Mouse (Mus musculus): ENCODE measurements around the gene Palm. TPM values are rescaled to one million over a fixed set of nuclear protein-coding genes. Genes with fewer than 3 reads are reported as not detected.

Palm gene
- polyA plus RNA-seq, 1 experiment from 2014 or later: 270 TPM

DNA sequence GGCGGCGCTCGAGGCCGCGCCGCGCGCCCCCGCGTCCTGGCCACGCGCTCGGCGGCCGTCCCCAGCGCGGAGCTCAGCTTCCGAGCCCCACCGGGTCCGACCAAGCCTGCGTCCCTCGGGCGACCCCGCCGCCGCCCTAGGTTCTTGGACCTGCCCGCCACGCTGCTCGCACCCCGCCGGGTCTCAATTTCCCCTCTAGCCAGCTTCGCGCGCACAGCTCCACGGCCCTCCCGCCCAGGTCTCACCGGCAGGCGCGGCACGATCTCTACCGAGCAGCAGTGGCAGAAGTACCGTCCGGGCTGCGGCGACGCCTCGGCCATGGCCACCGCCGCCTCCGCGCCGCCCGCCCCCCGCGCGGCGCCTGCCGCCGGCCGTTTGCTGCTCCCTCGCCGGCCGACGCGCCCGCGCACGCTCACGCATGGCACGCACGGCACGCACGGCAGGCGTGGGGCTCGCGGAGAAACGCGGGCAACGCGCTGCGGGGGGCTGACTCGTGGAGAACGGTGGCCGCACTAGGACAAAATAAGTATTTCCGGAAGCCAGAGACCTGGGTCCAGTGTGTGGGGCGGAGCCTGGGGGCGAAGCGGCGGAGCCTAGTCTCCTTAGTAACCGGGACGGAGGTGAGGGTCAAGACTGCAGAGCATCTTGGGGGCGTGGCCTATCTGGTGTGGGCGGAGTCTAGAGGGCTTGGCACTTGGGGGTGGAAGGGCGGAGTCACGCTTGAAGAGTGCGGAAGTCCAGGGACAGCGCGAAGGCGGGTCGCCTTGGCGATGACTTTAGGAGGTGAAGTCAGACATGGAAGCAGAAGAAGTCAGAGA is 26.7 kb upstream of the Palm start, which contains the start of gene Rnf126:
Gene Rnf126 (minus strand): TSS at position 445 of the 818 bp plus-strand sequence.
- Histone ChIP-seq H3K36me3 (ENCODE audit: control insufficient read depth, insufficient read depth, low read length) (peaks cover 8% of the 10 kb centered on the region), H3K4me2 (ENCODE audit: low read length) (peak within 1 kb of the TSS; percentile 97), H3K9ac (replicated peaks; ENCODE audit: low read length) (peak within 1 kb of the TSS; percentile 84), H3K27ac (replicated peaks; ENCODE audit: low read depth, low read length) (peak within 1 kb of the TSS; percentile 92), H3K9me3 (ENCODE audit: control insufficient read depth, low read length) (no peaks in the 10 kb centered on the region), H3K4me3 (replicated peaks; ENCODE audit: low read depth, low read length) (peak within 1 kb of the TSS; percentile 91), H3K4me1 (ENCODE audit: control insufficient read depth, insufficient read depth, low read length) (peaks cover 24% of the 10 kb centered on the region), H3K27me3 (ENCODE audit: control insufficient read depth, insufficient read depth, low read length) (no peaks in the 10 kb centered on the region)
- under 1% methylated on average over 101 of the region's 101 CpGs for WGBS
- DNase-seq: peak; percentile 98
- ATAC-seq (ENCODE audit: low FRiP score, low TSS enrichment): peak; percentile 92

DNA sequence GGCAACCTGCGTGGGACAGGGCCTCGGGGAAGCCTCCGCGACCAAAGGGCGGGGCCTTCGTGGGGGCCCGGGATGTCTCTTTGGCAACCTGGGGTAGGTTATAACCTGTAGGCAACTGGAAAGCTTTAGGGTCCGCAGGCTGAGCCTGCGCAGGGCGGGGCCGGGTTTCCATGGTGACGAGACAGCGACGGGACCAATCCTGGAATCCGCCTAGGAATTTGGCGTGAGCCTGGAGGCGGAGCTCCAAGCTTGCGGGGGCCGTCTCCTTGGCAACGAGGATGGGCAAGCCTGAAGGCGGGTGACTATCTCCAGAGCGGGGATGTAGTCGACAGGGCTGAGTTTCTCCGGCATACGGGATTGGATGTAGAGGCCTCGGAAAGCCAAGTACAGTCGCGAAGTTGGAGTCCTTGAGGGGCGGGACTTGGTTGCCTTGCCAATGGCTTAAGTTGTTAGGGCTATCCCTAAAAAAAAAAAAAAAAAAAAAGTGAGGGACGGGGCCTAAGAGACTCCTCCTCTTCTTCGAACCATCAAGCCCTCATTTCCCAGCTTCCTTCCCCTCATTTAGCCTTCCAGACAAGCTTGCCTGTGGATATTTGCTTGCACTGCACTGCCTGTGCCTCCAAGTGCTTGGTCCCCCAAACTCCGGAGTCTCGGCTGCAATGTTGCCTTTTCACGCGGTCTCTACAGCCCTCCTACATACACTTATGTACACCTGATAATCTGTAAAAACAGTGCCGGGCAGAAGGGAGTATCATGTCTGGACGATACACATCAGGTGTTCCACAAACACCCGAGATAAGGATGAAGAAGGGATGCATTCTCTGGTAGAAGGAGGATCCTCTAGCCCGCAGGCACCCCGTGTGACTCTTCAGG is 25.8 kb upstream of the Palm start:
- no peaks in the 10 kb centered on the region for H3K9me3 ChIP-seq (ENCODE audit: control insufficient read depth, low read length)
- H3K27ac ChIP-seq (replicated peaks; ENCODE audit: low read depth, low read length): peak overlapping the region; percentile 92
- WGBS: 10% methylated on average over 40 of the region's 40 CpGs
- H3K4me2 ChIP-seq (ENCODE audit: low read length): peak overlapping the region; percentile 97
- H3K27me3 ChIP-seq (ENCODE audit: control insufficient read depth, insufficient read depth, low read length): no peaks in the 10 kb centered on the region
- DNase-seq (peak; percentile 96), ATAC-seq (ENCODE audit: low FRiP score, low TSS enrichment) (peak; percentile 87)
- no peaks in the 10 kb centered on the region; the same call in 1 of the 2 replicates for H3K36me3 ChIP-seq (ENCODE audit: control insufficient read depth, insufficient read depth, low read length)
- peaks cover 24% of the 10 kb centered on the region for H3K4me1 ChIP-seq (ENCODE audit: control insufficient read depth, insufficient read depth, low read length)
- H3K9ac ChIP-seq (replicated peaks; ENCODE audit: low read length): peak overlapping the region; percentile 84; the same call in 1 of the 2 replicates
- H3K4me3 ChIP-seq (replicated peaks; ENCODE audit: low read depth, low read length): peak overlapping the region; percentile 91

DNA sequence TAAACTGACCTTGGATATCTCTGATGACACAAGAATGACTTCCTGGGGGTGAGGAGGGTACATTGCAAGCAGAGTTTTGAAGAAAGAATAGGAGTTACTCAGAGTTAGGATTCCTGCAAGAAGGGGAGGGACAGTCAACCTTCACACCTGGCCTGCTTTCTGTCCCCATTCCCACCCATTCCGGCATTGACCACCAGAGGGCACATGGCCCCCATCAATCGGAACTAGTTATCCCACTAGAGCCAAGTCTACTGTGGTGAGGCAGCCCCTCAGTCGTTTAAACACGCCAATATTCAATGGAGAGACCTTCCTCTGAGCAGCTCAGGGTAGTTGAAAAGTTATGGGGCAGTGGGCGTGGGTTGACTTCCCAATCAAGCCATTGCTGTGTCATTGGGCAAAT is 25.0 kb upstream of the Palm start:
- Histone ChIP-seq H3K27me3 (ENCODE audit: control insufficient read depth, insufficient read depth, low read length) (no peaks in the 10 kb centered on the region), H3K9me3 (ENCODE audit: control insufficient read depth, low read length) (no peaks in the 10 kb centered on the region), H3K4me1 (ENCODE audit: control insufficient read depth, insufficient read depth, low read length) (peaks cover 24% of the 10 kb centered on the region), H3K9ac (replicated peaks; ENCODE audit: low read length) (no peak overlapping the region), H3K36me3 (ENCODE audit: control insufficient read depth, insufficient read depth, low read length) (no peaks in the 10 kb centered on the region), H3K4me3 (replicated peaks; ENCODE audit: low read depth, low read length) (0 out of 2 replicates have a peak overlapping the region, but pooled peaks have one; percentile 1), H3K4me2 (ENCODE audit: low read length) (peak overlapping the region; percentile 97), H3K27ac (replicated peaks; ENCODE audit: low read depth, low read length) (no peak overlapping the region)
- ATAC-seq (ENCODE audit: low FRiP score, low TSS enrichment) (no peak), DNase-seq (peak; percentile 87)
- 3% methylated on average over 5 of the region's 5 CpGs for WGBS

DNA sequence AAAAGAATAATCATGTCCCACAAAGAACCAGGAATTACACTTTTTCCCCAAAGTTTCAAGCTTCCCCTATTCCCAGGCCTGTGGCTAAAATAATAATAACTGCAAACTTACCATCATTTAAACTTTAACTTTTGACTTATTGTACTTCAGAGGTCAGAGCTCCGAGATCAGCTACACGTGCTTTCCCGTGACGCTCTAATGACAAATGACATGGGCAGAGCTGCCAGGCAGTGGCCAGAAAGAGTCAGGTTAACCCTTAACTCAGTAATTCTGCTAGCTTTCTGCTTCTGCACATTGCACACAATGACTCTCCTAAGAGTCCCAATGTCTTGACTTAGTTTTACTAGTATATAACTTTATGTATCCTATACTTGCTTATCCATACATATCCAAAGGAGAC is 24.0 kb upstream of the Palm start:
- no peak overlapping the region for H3K4me3 ChIP-seq (replicated peaks; ENCODE audit: low read depth, low read length)
- ATAC-seq (ENCODE audit: low FRiP score, low TSS enrichment): no peak
- 64% methylated on average over 4 of the region's 4 CpGs for WGBS
- H3K27ac ChIP-seq (replicated peaks; ENCODE audit: low read depth, low read length): no peak overlapping the region
- no peak overlapping the region for H3K9ac ChIP-seq (replicated peaks; ENCODE audit: low read length)
- no peaks in the 10 kb centered on the region for H3K36me3 ChIP-seq (ENCODE audit: control insufficient read depth, insufficient read depth, low read length)
- peaks cover 24% of the 10 kb centered on the region for H3K4me1 ChIP-seq (ENCODE audit: control insufficient read depth, insufficient read depth, low read length)
- no peaks in the 10 kb centered on the region for H3K9me3 ChIP-seq (ENCODE audit: control insufficient read depth, low read length)
- DNase-seq: no peak
- H3K27me3 ChIP-seq (ENCODE audit: control insufficient read depth, insufficient read depth, low read length): no peaks in the 10 kb centered on the region
- no peak overlapping the region for H3K4me2 ChIP-seq (ENCODE audit: low read length)

DNA sequence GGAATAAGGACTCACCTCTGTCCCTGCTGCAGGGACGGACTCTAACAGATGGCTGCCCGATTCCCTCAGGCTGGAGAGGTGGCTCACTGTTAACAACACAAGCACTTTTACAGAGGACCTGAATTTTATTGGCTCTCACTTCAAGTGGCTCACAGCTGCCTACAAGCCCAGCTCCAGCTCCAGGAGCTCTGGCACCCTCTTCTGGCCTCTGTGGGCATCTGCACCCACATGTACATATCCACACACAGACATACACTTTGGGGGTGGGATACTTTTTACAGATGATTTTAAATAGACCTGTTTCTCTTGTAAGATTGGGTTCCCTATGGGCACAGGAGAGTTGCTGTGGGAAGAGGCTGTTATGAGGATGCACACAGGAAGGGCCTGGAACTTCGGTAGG is 21.1 kb upstream of the Palm start:
- Histone ChIP-seq H3K4me1 (ENCODE audit: control insufficient read depth, insufficient read depth, low read length) (peaks cover 8% of the 10 kb centered on the region), H3K9ac (replicated peaks; ENCODE audit: low read length) (no peak overlapping the region), H3K36me3 (ENCODE audit: control insufficient read depth, insufficient read depth, low read length) (no peaks in the 10 kb centered on the region), H3K4me3 (replicated peaks; ENCODE audit: low read depth, low read length) (no peak overlapping the region), H3K4me2 (ENCODE audit: low read length) (no peak overlapping the region), H3K9me3 (ENCODE audit: control insufficient read depth, low read length) (peaks cover 3% of the 10 kb centered on the region; the same call in 1 of the 2 replicates), H3K27me3 (ENCODE audit: control insufficient read depth, insufficient read depth, low read length) (peaks cover 4% of the 10 kb centered on the region; the same call in 1 of the 2 replicates), H3K27ac (replicated peaks; ENCODE audit: low read depth, low read length) (no peak overlapping the region)
- no peak for DNase-seq
- 92% methylated on average over 3 of the region's 3 CpGs for WGBS
- ATAC-seq (ENCODE audit: low FRiP score, low TSS enrichment): no peak

DNA sequence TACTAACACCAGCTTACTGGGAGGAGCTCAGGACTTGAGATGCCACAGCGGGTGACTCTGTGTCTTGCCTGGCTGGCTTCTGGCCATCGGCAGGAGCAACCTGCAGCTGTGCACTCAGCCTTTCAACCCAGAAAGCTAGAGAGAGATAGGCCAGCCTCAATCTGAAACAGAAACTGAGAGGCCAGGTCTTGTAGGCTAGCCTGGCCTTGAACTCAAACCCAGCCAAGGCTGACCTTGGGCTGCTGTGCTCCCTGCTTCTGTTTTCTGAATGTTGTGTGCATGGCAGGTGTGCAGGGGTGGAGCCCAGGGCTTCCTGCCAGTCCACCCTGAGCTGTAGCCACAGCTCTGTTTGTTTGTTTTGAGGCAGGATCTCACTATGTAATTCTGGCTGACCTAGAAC is 20.2 kb upstream of the Palm start:
- Histone ChIP-seq H3K4me1 (ENCODE audit: control insufficient read depth, insufficient read depth, low read length) (peaks cover 1% of the 10 kb centered on the region), H3K9me3 (ENCODE audit: control insufficient read depth, low read length) (peaks cover 3% of the 10 kb centered on the region; the same call in 1 of the 2 replicates), H3K27me3 (ENCODE audit: control insufficient read depth, insufficient read depth, low read length) (peaks cover 11% of the 10 kb centered on the region; the same call in 1 of the 2 replicates), H3K9ac (replicated peaks; ENCODE audit: low read length) (no peak overlapping the region), H3K4me2 (ENCODE audit: low read length) (no peak overlapping the region), H3K27ac (replicated peaks; ENCODE audit: low read depth, low read length) (no peak overlapping the region), H3K4me3 (replicated peaks; ENCODE audit: low read depth, low read length) (no peak overlapping the region), H3K36me3 (ENCODE audit: control insufficient read depth, insufficient read depth, low read length) (no peaks in the 10 kb centered on the region)
- 95% methylated on average over 2 of the region's 2 CpGs for WGBS
- DNase-seq (no peak), ATAC-seq (ENCODE audit: low FRiP score, low TSS enrichment) (no peak)

DNA sequence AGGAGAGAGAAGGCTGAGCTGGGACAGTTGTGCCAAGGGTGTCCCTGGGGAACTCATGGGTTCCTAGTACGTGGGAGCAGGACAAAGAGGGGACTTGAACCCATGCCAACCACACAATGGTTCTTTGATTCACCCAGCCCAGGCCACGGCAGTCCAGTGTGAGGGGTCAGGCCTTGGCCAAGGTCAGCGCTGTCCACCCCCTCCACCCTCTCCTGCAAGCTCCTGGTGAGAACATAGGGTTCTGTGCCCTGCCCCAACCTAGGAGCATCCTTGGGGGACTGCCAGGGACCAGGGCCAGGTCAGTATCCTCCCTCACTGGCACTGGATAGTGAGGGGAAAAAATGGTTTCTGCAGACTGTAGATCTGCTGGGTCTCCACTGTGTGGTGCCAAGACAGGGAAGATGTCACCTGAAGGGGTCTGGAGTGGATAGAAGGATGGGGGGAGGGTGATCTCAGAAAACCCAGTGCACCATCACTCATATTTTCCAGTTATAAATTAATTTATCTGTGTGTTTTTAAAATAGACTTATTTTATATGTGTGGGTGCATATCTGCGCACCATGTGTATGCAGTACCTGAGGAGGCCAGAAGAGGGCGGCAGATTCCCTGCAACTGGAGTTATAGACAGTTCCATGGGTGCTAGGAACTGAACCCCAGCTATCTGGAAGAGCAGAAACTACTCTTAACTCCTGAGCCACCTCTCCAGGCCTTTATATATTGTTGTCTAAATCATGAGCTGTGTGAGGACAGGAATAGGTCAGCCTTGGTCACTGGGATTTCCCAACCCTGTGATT is 18.7 kb upstream of the Palm start:
- Histone ChIP-seq H3K27ac (replicated peaks; ENCODE audit: low read depth, low read length) (no peak overlapping the region), H3K9ac (replicated peaks; ENCODE audit: low read length) (no peak overlapping the region), H3K27me3 (ENCODE audit: control insufficient read depth, insufficient read depth, low read length) (peaks cover 21% of the 10 kb centered on the region; the same call in 1 of the 2 replicates), H3K4me3 (replicated peaks; ENCODE audit: low read depth, low read length) (no peak overlapping the region), H3K36me3 (ENCODE audit: control insufficient read depth, insufficient read depth, low read length) (no peaks in the 10 kb centered on the region), H3K9me3 (ENCODE audit: control insufficient read depth, low read length) (peaks cover 3% of the 10 kb centered on the region; the same call in 1 of the 2 replicates), H3K4me1 (ENCODE audit: control insufficient read depth, insufficient read depth, low read length) (no peaks in the 10 kb centered on the region), H3K4me2 (ENCODE audit: low read length) (no peak overlapping the region)
- WGBS: 71% methylated on average over 5 of the region's 5 CpGs
- ATAC-seq (ENCODE audit: low FRiP score, low TSS enrichment): no peak
- no peak for DNase-seq

DNA sequence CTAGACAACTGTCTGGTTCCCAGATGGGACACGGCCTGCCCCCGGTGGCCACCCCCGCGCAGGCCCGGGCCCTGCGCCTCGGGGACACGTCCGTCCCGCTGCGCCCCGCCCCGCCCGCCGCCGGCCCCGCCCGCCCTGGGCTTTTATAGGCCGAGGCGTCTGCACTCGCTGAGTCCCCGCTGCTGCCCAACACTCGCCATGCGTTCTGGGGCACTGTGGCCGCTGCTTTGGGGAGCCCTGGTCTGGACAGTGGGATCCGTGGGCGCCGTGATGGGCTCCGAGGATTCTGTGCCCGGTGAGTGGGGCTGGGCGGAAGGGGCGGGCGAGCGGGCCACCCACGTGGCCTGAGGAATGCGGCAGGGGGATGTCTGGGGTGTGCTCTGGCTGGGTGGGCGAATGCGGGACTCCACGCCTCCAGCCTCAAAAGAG is 16.3 kb upstream of the Palm start, which contains the start of gene Fstl3:
Gene Fstl3 (plus strand): TSS at position 170 of the 429 bp plus-strand sequence.
- 3% methylated on average over 39 of the region's 39 CpGs for WGBS

More for the DNA sequence above, 16.3 kb upstream of the Palm start, which contains the start of gene Fstl3:
- peaks cover 3% of the 10 kb centered on the region; the same call in 1 of the 2 replicates for H3K9me3 ChIP-seq (ENCODE audit: control insufficient read depth, low read length)
- H3K9ac ChIP-seq (replicated peaks; ENCODE audit: low read length): peak within 1 kb of the TSS; percentile 39; the same call in 1 of the 2 replicates
- no peaks in the 10 kb centered on the region for H3K36me3 ChIP-seq (ENCODE audit: control insufficient read depth, insufficient read depth, low read length)
- H3K4me2 ChIP-seq (ENCODE audit: low read length): peak within 1 kb of the TSS; percentile 38
- peaks cover 32% of the 10 kb centered on the region; the same call in 1 of the 2 replicates for H3K27me3 ChIP-seq (ENCODE audit: control insufficient read depth, insufficient read depth, low read length)
- no peak within 1 kb of the TSS for H3K4me3 ChIP-seq (replicated peaks; ENCODE audit: low read depth, low read length)
- H3K4me1 ChIP-seq (ENCODE audit: control insufficient read depth, insufficient read depth, low read length): peaks cover 7% of the 10 kb centered on the region; the same call in 1 of the 2 replicates
- DNase-seq (no peak), ATAC-seq (ENCODE audit: low FRiP score, low TSS enrichment) (no peak)
- no peak within 1 kb of the TSS for H3K27ac ChIP-seq (replicated peaks; ENCODE audit: low read depth, low read length)

Data from midbrain, embryonic 14.5 days (tissue).